8 mouse cellular contexts compared by ENCODE assay signal in the genomic region with DNA sequence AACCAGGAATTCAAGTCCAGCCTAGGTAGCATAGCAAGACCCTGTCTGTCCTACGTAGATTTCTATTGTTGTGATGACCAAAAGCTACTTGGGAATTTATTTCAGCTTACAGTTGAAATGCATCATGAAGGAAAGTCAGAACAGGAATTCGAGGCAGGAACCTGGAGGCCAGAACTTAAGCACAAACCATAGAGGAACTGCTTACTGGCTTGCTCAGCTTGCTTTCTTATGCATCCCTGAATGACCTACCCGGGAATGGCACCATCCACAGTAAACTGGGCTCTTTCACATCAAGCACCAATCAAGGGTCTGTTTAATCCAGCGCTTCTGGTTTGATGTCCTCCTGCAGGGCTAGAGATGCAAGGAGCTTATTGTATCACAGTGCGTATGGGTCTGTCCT. TPM values are rescaled to one million over a fixed set of nuclear protein-coding genes. Genes with fewer than 3 reads are reported as not detected.
A peak's percentile ranks its signal among the peaks of the same experiment; 100 is the strongest.
DNase-seq lines count a peak whose midpoint lies in the region; ATAC-seq lines count a peak whose summit lies in the region.

No protein-coding gene starts in this region.

- intact Hi-C loops in heart, postnatal 25 days (cut with DNase I) = loop anchor here (5.0 kb wide), 1 partner anchor 250 kb away; no protein-coding TSS in a partner anchor

- H3K9me3 ChIP-seq in heart, embryonic 14.5 days (ENCODE audit: control insufficient read depth, low read length) = no peaks in the 10 kb centered on the region
- H3K9me3 ChIP-seq in embryonic facial prominence, embryonic 11.5 days (replicated peaks; ENCODE audit: control insufficient read depth, low read length) = no peaks in the 10 kb centered on the region
- H3K9me3 ChIP-seq in hindbrain, embryonic 15.5 days = no peaks in the 10 kb centered on the region
- H3K9me3 ChIP-seq in midbrain, embryonic 16.5 days (replicated peaks; ENCODE audit: control insufficient read depth, low read length, poor library complexity, severe bottlenecking) = no peaks in the 10 kb centered on the region

- no peak overlapping the region for H3K4me3 ChIP-seq in heart, embryonic 14.5 days (ENCODE audit: control insufficient read depth in 1 of 2, insufficient read depth in 1 of 2, low read depth in 1 of 2, low read length in 2 of 2)
- H3K4me3 ChIP-seq in embryonic facial prominence, embryonic 11.5 days (ENCODE audit: low read depth, low read length) = no peak overlapping the region; the same call in 1 of the 2 replicates
- H3K4me3 ChIP-seq in hindbrain, embryonic 15.5 days = peak overlapping the region; percentile 42
- H3K4me3 ChIP-seq in midbrain, embryonic 16.5 days (ENCODE audit: low read depth, low read length) = peak overlapping the region; percentile 45; the same call in 1 of the 2 replicates

- no peak for ATAC-seq in heart, embryonic 14.5 days (ENCODE audit: insufficient number of reproducible peaks, insufficient read depth, low FRiP score, low read depth)
- ATAC-seq in embryonic facial prominence, embryonic 11.5 days (replicated peaks; ENCODE audit: insufficient number of reproducible peaks, low FRiP score, low TSS enrichment, low read depth) = no peak
- no peak for ATAC-seq in hindbrain, embryonic 15.5 days (ENCODE audit: low FRiP score, low read depth)
- ATAC-seq in midbrain, embryonic 16.5 days = no peak

- no peaks in the 10 kb centered on the region for H3K27me3 ChIP-seq in heart, embryonic 14.5 days (ENCODE audit: control insufficient read depth, insufficient read depth, low read length)
- no peaks in the 10 kb centered on the region for H3K27me3 ChIP-seq in embryonic facial prominence, embryonic 11.5 days (ENCODE audit: control insufficient read depth, insufficient read depth, low read length)
- peaks cover 19% of the 10 kb centered on the region for H3K27me3 ChIP-seq in hindbrain, embryonic 15.5 days
- H3K27me3 ChIP-seq in midbrain, embryonic 16.5 days (ENCODE audit: control insufficient read depth, insufficient read depth, low read depth, low read length) = peaks cover 10% of the 10 kb centered on the region

- WGBS in heart, embryonic 14.5 days = 55% methylated on average over 5 of the region's 5 CpGs
- WGBS in embryonic facial prominence, embryonic 11.5 days = 58% methylated on average over 5 of the region's 5 CpGs
- 55% methylated on average over 5 of the region's 5 CpGs for whole genome bisulfite sequencing in hindbrain, embryonic 15.5 days
- WGBS in midbrain, embryonic 16.5 days = 55% methylated on average over 5 of the region's 5 CpGs

- H3K36me3 ChIP-seq in heart, embryonic 14.5 days (ENCODE audit: control insufficient read depth, insufficient read depth, low read length) = no peaks in the 10 kb centered on the region
- H3K36me3 ChIP-seq in embryonic facial prominence, embryonic 11.5 days (replicated peaks; ENCODE audit: control insufficient read depth, insufficient read depth, low read depth, low read length) = no peaks in the 10 kb centered on the region
- no peaks in the 10 kb centered on the region for H3K36me3 ChIP-seq in hindbrain, embryonic 15.5 days
- H3K36me3 ChIP-seq in midbrain, embryonic 16.5 days (ENCODE audit: control insufficient read depth, insufficient read depth, low read length) = no peaks in the 10 kb centered on the region

- H3K4me1 ChIP-seq in heart, embryonic 14.5 days (ENCODE audit: control insufficient read depth in 2 of 2, insufficient read depth in 2 of 2, low read length in 2 of 2) = peaks cover 0 to 4% of the 10 kb centered on the region in 2 experiments; a peak in 2 of 4 replicates
- H3K4me1 ChIP-seq in embryonic facial prominence, embryonic 11.5 days (ENCODE audit: control insufficient read depth, insufficient read depth, low read length) = no peaks in the 10 kb centered on the region
- H3K4me1 ChIP-seq in hindbrain, embryonic 15.5 days (replicated peaks) = peaks cover 19% of the 10 kb centered on the region
- peaks cover 10% of the 10 kb centered on the region for H3K4me1 ChIP-seq in midbrain, embryonic 16.5 days (ENCODE audit: control insufficient read depth, insufficient read depth, low read length)

- H3K4me2 ChIP-seq in heart, embryonic 14.5 days (ENCODE audit: low read length) = peak overlapping the region; percentile 89
- H3K4me2 ChIP-seq in embryonic facial prominence, embryonic 11.5 days (ENCODE audit: low read depth, low read length) = no peak overlapping the region
- peak overlapping the region; percentile 71 for H3K4me2 ChIP-seq in hindbrain, embryonic 15.5 days
- peak overlapping the region; percentile 84 for H3K4me2 ChIP-seq in midbrain, embryonic 16.5 days (ENCODE audit: low read length)

- DNase-seq in heart, postnatal 25 days (ENCODE audit: low spot score) = no peak
- no peak for DNase-seq in embryonic facial prominence, embryonic 11.5 days (ENCODE audit: low spot score)
- no peak for DNase-seq in frontal cortex, postnatal 36 days (ENCODE audit: low spot score in 2 of 2)
- no peak for DNase-seq in yolk sac, embryonic 10.5 days (ENCODE audit: low spot score)
- DNase-seq in left cerebral cortex, adult 18-20 months (ENCODE audit: low spot score in 2 of 2) = no peak

- no peak overlapping the region for H3K27ac ChIP-seq in heart, embryonic 14.5 days (replicated peaks in 1 of 2; ENCODE audit: control insufficient read depth in 1 of 2, insufficient read depth in 1 of 2, low read depth in 2 of 2, low read length in 2 of 2)
- no peak overlapping the region for H3K27ac ChIP-seq in embryonic facial prominence, embryonic 11.5 days (replicated peaks; ENCODE audit: low read depth, low read length)
- no peak overlapping the region for H3K27ac ChIP-seq in hindbrain, embryonic 15.5 days (replicated peaks)
- H3K27ac ChIP-seq in midbrain, embryonic 16.5 days (ENCODE audit: low read length) = no peak overlapping the region

- peak overlapping the region; percentile 28; the same call in 1 of the 2 replicates for H3K9ac ChIP-seq in heart, embryonic 14.5 days (ENCODE audit: low read length)
- H3K9ac ChIP-seq in embryonic facial prominence, embryonic 11.5 days (replicated peaks; ENCODE audit: low read length) = peak overlapping the region; percentile 86; the same call in 1 of the 2 replicates
- H3K9ac ChIP-seq in hindbrain, embryonic 15.5 days = no peak overlapping the region
- H3K9ac ChIP-seq in midbrain, embryonic 16.5 days (ENCODE audit: low read depth, low read length) = peak overlapping the region; percentile 42; the same call in 1 of the 2 replicates

RNA-seq across cellular contexts. Expression of a gene that starts 1.2 kb away (rescaled TPM):
- polyA plus RNA-seq in heart, embryonic 14.5 days (2014; fragmentation: Nextera tagmentation; extraction: Ambion mirVana) = 4.9 and 5.4 TPM in 2 replicates
- 1 to 10 TPM; 4.0 to 5.0 TPM for total RNA-seq in heart, postnatal 25 days (2021)
- 10.9 and 12.4 TPM in 2 replicates for polyA plus RNA-seq in embryonic facial prominence, embryonic 11.5 days (2014; fragmentation: Nextera tagmentation; extraction: Ambion mirVana)
- polyA plus RNA-seq in hindbrain, embryonic 15.5 days (2015; fragmentation: Nextera tagmentation; extraction: Ambion mirVana) = 2.1 and 2.5 TPM in 2 replicates
- 1.5 and 1.9 TPM in 2 replicates for polyA plus RNA-seq in midbrain, embryonic 16.5 days (2015; fragmentation: Nextera tagmentation; extraction: Ambion mirVana)
- total RNA-seq in left cerebral cortex, adult 18-20 months (2021) = 10 to 100 TPM; 23.2 to 26.4 TPM

RNA-seq across cellular contexts. Expression of a gene that starts 10.4 kb away (rescaled TPM):
- polyA plus RNA-seq in heart, embryonic 14.5 days (2014; fragmentation: Nextera tagmentation; extraction: Ambion mirVana) = 48.5 and 51.0 TPM in 2 replicates
- 10 to 100 TPM; 40.2 to 43.2 TPM for total RNA-seq in heart, postnatal 25 days (2021)
- polyA plus RNA-seq in embryonic facial prominence, embryonic 11.5 days (2014; fragmentation: Nextera tagmentation; extraction: Ambion mirVana) = 90.4 and 90.7 TPM in 2 replicates
- polyA plus RNA-seq in hindbrain, embryonic 15.5 days (2015; fragmentation: Nextera tagmentation; extraction: Ambion mirVana) = 43.6 and 45.1 TPM in 2 replicates
- 44.1 and 47.8 TPM in 2 replicates for polyA plus RNA-seq in midbrain, embryonic 16.5 days (2015; fragmentation: Nextera tagmentation; extraction: Ambion mirVana)
- total RNA-seq in left cerebral cortex, adult 18-20 months (2021) = 10 to 100 TPM; 54.6 to 57.0 TPM

Comparison
In these comparisons a context has a peak if more than half of its experiments do, and no peak if none do; other contexts are left out.
1. H3K4me3 ChIP-seq: peak in hindbrain, embryonic 15.5 days (single experiment) and midbrain, embryonic 16.5 days (single experiment); none in heart, embryonic 14.5 days (0 of 2) and embryonic facial prominence, embryonic 11.5 days (single experiment).